Mouse (Mus musculus) thymus, adult 2 months (tissue): Measurements from ENCODE around the gene Arhgap33.

Experiments
- CTCF ChIP-seq: fragments of 200-500 bp; IDR thresholded peaks from 2 replicates; pipeline ENCODE4 v1.5.1; 2012; ENCODE audit warnings: mild to moderate bottlenecking, control low read depth, low read length, moderate library complexity, borderline replicate concordance; ENCODE audit not compliant: control insufficient read depth, poor library complexity, insufficient read depth; ENCODE audit errors: extremely low read depth
- POLR2A ChIP-seq: fragments of 200-500 bp; IDR thresholded peaks from 2 replicates; pipeline ENCODE4 v1.6.1; 2012; ENCODE audit warnings: mild to moderate bottlenecking, low read length, control low read depth, moderate library complexity; ENCODE audit not compliant: control insufficient read depth, poor library complexity, insufficient read depth; ENCODE audit errors: extremely low read depth

GRCm38 (mm10) chr7:30564970-30565571 lies 30.2 kb upstream of the Arhgap33 start, which contains the start of gene Igflr1:
- TF ChIP-seq POLR2A = no peak
- TF ChIP-seq CTCF = no peak
